Mouse (Mus musculus) liver, embryonic 12.5 days (tissue): ENCODE data around the gene Hoxd10. TPM values are rescaled to one million over a fixed set of nuclear protein-coding genes. Genes with fewer than 3 reads are reported as not detected.

Source experiments
- ATAC-seq: fragments of 200-750 bp; cut with Nextera tagmentation; 2 replicates; pipeline ENCODE4 v1.8.0; 2017; ENCODE audit warnings: moderate number of reproducible peaks, mild to moderate bottlenecking, moderate library complexity
- H3K27ac ChIP-seq: fragments of 300-500 bp; sonication (generic); 2 replicates; pipeline ENCODE4 v1.5.1; 2016; ENCODE audit warnings: mild to moderate bottlenecking
- H3K27me3 ChIP-seq: fragments of 300-500 bp; sonication (generic); replicated peaks from 2 replicates; pipeline ENCODE4 v1.6.1; 2016; ENCODE audit warnings: mild to moderate bottlenecking, moderate library complexity
- H3K36me3 ChIP-seq: fragments of 300-500 bp; sonication (generic); 2 replicates; pipeline ENCODE4 v1.6.1; 2016; ENCODE audit warnings: mild to moderate bottlenecking, moderate library complexity
- H3K4me1 ChIP-seq: fragments of 300-500 bp; sonication (generic); 2 replicates; pipeline ENCODE4 v1.6.1; 2016
- H3K4me2 ChIP-seq: fragments of 300-500 bp; sonication (generic); 2 replicates; pipeline ENCODE4 v1.6.1; 2016; ENCODE audit warnings: mild to moderate bottlenecking, moderate library complexity
- H3K4me3 ChIP-seq: fragments of 300-500 bp; sonication (generic); 2 replicates; pipeline ENCODE4 v1.5.1; 2016; ENCODE audit warnings: mild to moderate bottlenecking, moderate library complexity
- H3K9ac ChIP-seq: fragments of 300-500 bp; sonication (generic); 2 replicates; pipeline ENCODE4 v1.6.1; 2016; ENCODE audit warnings: mild to moderate bottlenecking, moderate library complexity
- H3K9me3 ChIP-seq: fragments of 300-500 bp; sonication (generic); replicated peaks from 2 replicates; pipeline ENCODE4 v1.6.1; 2016; ENCODE audit warnings: mild to moderate bottlenecking, moderate library complexity
- WGBS: fragments of 180-500 bp; shearing (Covaris S2); methylation state at CpG from one replicate; pipeline ENCODE4 v1.1.7; 2016; ENCODE audit not compliant: insufficient replicate concordance; 5-methylcytosine and 5-hydroxymethylcytosine counted together
- polyA plus RNA-seq: library from polyadenylated mRNA; unstranded; fragments of >200 nt; fragmentation: Nextera tagmentation; extraction: Ambion mirVana; gene quantifications from 2 replicates; pipeline ENCODE4 v1.2.1, GENCODE M21; 2016

Hoxd10 gene
- polyA plus RNA-seq, 1 experiment from 2014 or later = not detected

DNA sequence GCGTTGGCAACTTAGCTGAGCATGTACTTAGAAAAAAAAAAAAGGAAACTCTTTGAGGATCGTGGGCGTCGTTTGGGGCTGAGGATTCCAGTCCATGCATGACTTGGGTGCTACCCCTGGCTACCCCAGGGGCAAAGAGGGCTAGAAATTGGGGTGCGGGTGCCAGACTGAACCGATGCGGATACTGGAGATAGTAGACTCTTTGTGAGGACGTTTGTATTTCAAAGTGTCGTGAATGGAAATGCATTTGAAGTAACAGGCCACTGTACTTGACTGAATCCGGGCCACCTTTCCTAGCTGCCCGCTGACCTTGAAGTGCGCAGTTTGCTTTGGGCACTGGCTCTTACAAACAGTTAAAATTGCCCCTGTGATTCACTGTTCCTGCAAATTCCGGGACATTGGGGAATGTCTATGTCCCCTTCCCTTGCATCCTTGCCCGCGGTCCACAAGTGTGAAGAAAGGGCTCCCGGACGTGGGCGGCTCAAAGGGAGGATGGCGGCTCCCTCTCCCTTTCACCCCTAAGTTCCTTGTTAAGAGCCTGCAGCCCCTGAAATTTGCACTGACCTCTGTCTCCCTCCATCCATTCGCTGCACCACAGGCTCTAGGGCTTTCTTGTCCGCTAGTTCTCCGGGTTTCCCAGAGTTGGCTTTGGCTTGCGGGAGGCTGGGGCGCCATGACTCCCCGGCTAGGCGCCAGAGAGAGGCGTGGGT, 4.6 kb upstream of the Hoxd10 start:
- WGBS = 2% methylated on average over 27 of the region's 27 CpGs
- Histone ChIP-seq H3K9ac (no peak overlapping the region), H3K27me3 (peaks cover 94% of the 10 kb centered on the region), H3K36me3 (no peaks in the 10 kb centered on the region), H3K4me1 (peaks cover 8% of the 10 kb centered on the region), H3K9me3 (no peaks in the 10 kb centered on the region), H3K4me2 (no peak overlapping the region), H3K4me3 (no peak overlapping the region), H3K27ac (no peak overlapping the region)
- no peak for ATAC-seq

DNA sequence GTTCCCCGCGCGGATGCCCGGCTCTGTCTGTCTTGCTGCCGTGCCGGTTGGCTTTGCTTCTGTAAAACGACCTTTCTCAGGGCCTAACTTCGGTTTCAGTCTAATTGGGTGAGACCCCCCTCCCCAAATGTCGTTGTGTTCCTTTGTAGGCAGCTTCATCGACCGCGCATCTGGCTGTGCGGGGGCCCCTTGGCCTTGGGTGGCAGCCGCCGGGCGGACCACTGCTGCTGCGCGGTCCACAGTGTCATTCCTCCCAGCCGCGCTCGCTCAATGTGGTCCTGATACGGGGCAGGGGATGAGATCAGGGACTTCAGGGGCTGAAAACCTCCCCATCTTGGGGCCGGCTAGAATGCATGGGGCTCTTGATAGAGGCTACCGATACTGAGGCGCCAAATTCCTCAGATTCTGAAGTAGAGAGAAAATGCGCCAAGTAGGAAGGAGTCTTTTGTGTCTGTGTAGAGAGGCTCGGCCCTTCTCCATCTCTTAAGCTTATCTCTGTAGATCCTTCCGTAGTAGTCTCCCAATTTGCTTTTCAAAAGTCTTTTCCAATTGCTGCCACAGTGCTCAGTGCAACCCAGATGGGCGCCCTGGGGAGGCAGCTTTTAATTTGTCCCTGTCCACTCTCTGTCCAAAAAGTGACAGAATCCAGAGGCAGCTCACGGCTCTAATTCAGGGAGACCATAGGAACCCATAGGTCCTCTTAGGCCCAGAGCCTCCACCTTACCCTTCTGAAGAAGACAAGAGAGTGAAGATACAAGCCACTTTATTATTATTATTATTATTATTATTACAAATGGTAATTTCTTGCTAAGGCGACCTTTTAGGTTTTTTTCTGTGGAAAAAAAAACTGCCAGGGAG, 3.8 kb upstream of the Hoxd10 start:
- Histone ChIP-seq H3K4me1 (peaks cover under 1% of the 10 kb centered on the region; the same call in 1 of the 2 replicates), H3K27me3 (peaks cover 94% of the 10 kb centered on the region), H3K4me2 (no peak overlapping the region), H3K4me3 (no peak overlapping the region), H3K9ac (no peak overlapping the region), H3K27ac (no peak overlapping the region), H3K9me3 (no peaks in the 10 kb centered on the region), H3K36me3 (no peaks in the 10 kb centered on the region)
- 2% methylated on average over 31 of the region's 31 CpGs for WGBS
- ATAC-seq = no peak

DNA sequence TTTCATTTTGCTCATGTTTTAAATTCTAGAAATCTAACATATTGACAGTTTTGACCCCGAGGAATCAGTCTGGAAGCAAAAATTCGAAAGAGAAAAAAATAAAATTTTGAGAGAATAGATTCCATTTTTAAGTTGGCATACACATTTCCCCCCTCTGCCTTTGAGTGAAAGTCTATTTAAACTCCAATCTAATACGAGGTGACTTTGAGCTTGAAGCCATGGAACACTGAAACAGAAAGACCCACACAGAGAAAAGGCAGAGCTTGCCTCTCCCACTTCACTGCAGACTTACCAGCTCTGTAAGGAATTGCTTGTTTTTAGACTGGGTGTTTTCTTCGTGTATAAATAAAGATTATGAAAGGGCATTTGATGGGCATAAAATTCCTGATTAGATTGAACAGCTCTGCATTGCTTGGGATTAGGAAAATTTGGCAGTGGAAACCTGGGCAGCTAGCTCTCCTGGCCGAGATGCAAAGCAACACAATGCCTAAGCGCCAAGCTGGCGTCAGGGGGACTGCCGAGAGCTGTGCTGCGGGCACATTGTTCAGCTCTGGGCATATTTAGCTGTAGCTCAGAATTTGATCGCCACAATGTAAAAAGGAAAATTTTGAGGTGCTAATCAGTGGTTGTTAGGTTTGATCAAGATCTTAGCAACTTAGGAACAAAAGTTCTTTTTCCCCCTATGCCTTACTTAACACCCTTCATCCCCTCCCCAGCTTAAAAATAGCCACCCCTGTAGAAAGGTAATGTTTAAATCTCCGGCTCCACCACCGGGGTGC, 2.7 kb upstream of the Hoxd10 start:
- Histone ChIP-seq H3K4me3 (no peak overlapping the region), H3K4me1 (no peaks in the 10 kb centered on the region), H3K27ac (no peak overlapping the region), H3K9ac (no peak overlapping the region), H3K36me3 (no peaks in the 10 kb centered on the region), H3K27me3 (peaks cover 94% of the 10 kb centered on the region), H3K4me2 (no peak overlapping the region), H3K9me3 (no peaks in the 10 kb centered on the region)
- ATAC-seq = no peak
- 5% methylated on average over 12 of the region's 12 CpGs for WGBS

DNA sequence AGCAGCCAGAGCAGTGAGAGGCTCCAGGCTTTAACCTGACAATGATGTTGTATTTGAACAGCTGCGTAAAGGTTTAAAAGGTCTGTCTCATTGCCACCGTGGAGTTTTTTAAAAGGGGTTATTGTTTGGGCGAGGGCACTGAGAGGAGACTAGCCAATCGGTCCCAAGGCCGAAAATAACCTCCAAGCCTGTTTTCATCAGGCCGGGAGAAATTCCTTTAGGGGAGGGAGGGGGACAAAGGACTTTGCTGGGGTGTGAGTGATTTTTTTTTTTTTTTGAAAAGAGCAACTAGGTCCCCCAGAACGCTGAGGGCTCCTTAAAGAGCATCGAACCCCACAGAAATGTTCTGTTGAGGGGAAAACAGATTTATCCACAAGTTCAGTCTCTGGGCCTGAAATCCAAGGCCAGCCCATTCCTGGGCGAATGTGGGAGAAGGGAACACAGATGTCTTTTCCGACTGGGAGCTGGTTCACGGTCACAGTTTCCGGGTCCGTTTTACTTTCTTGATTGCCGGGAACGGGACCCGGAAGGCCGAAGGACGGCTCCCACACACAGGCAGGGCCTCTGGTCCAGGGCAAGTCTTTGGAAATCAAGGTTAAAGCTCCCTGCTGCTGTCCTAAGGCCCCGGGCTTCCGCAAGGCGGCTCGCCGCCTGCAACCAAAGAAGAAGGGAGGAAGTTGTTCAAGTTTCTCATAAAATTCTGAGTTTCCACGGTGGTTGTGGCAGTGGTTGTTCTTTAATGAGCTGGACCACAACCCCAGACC, 2.0 kb upstream of the Hoxd10 start:
- H3K9me3 ChIP-seq = no peaks in the 10 kb centered on the region
- no peaks in the 10 kb centered on the region for H3K4me1 ChIP-seq
- H3K27me3 ChIP-seq = peaks cover 94% of the 10 kb centered on the region
- H3K27ac ChIP-seq = no peak overlapping the region
- no peak overlapping the region for H3K4me2 ChIP-seq
- ATAC-seq = no peak
- H3K4me3 ChIP-seq = no peak overlapping the region
- no peaks in the 10 kb centered on the region for H3K36me3 ChIP-seq
- no peak overlapping the region for H3K9ac ChIP-seq
- WGBS = 2% methylated on average over 24 of the region's 24 CpGs

DNA sequence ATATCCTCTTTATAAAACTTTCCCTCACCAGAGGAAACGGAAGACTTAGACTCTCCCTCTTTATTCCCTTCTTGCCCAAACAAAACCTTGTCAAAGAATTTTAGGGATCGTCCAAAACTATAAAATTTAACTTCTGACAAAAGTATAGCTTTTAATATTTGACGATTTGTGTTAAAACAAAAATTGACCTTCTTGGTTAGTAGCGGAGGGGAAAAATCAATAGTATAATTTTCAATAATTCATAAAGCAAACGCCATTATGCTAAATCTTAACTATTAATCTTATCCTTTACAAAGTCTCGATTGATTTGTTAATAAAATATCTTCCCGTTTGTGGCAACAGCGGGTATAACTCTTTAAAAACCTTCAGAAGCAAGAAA, 1.4 kb upstream of the Hoxd10 start:
- no peak for ATAC-seq
- H3K27me3 ChIP-seq = peaks cover 94% of the 10 kb centered on the region
- H3K9ac ChIP-seq = no peak overlapping the region
- H3K4me3 ChIP-seq = no peak overlapping the region
- no peak overlapping the region for H3K27ac ChIP-seq
- H3K36me3 ChIP-seq = no peaks in the 10 kb centered on the region
- WGBS = 6% methylated on average over 8 of the region's 8 CpGs
- no peak overlapping the region for H3K4me2 ChIP-seq
- no peaks in the 10 kb centered on the region for H3K4me1 ChIP-seq
- no peaks in the 10 kb centered on the region for H3K9me3 ChIP-seq

DNA sequence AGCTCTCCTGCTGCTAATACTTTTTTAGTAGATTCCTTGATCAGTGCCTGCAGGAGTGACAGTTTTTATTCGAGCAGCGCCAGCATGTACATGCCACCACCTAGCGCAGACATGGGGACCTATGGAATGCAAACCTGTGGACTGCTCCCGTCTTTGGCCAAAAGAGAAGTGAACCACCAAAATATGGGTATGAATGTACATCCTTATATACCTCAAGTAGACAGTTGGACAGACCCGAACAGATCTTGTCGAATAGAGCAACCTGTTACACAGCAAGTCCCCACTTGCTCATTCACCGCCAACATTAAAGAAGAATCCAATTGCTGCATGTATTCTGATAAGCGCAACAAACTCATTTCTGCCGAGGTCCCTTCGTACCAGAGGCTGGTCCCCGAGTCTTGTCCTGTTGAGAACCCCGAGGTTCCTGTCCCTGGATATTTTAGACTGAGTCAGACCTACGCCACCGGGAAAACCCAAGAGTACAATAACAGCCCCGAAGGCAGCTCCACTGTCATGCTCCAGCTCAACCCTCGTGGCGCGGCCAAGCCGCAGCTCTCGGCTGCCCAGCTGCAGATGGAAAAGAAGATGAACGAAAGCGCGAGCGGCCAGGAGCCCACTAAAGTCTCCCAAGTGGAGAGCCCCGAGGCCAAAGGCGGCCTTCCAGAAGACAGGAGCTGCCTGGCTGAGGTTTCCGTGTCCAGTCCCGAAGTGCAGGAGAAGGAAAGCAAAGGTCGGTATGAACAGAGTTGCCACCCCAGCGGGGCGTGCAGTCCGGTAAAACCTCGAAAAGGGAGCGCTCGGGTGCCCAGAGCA, 477 bp downstream of the Hoxd10 start:
- WGBS = 5% methylated on average over 35 of the region's 35 CpGs
- ATAC-seq = no peak
- no peak overlapping the region for H3K27ac ChIP-seq
- H3K4me1 ChIP-seq = no peaks in the 10 kb centered on the region
- H3K9me3 ChIP-seq = no peaks in the 10 kb centered on the region
- no peak overlapping the region for H3K4me3 ChIP-seq
- H3K4me2 ChIP-seq = no peak overlapping the region
- H3K27me3 ChIP-seq = peaks cover 98% of the 10 kb centered on the region
- no peaks in the 10 kb centered on the region for H3K36me3 ChIP-seq
- H3K9ac ChIP-seq = no peak overlapping the region

DNA sequence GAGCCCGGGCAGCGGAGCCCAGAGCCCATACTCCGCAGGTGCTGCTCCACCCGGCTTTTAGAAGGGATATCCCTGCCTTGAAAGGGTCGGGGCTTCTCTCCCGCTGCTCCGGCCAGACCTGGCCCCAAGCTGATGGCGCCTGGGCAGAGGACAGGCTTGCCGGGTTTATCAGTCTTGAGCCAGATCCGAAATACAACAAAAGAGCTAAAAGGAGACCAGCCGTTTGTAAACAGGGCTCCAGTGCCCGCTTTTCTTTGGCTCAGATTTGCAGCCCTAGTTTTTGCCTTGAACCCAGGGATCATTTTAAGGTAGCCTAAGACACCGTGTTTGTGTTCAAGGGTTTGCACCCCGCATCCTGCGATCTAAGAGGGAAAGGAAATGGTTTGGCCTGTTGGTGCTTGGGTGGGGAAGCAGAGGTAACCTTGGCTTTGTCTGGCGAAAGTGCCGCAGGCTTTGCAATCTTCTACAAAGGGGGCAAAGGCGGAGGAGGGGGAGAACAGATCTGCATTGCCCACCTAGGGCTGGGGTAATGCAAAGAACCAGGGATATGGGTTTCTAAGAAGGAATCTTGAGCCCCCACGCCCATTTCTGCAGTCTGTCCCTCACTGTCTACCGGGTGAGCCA, 1.2 kb downstream of the Hoxd10 start:
- ATAC-seq = no peak
- Histone ChIP-seq H3K4me1 (peaks cover 2% of the 10 kb centered on the region; the same call in 1 of the 2 replicates), H3K4me2 (no peak overlapping the region), H3K9me3 (no peaks in the 10 kb centered on the region), H3K27me3 (peaks cover 98% of the 10 kb centered on the region), H3K27ac (no peak overlapping the region), H3K36me3 (no peaks in the 10 kb centered on the region), H3K9ac (no peak overlapping the region), H3K4me3 (no peak overlapping the region)
- 5% methylated on average over 20 of the region's 20 CpGs for WGBS

DNA sequence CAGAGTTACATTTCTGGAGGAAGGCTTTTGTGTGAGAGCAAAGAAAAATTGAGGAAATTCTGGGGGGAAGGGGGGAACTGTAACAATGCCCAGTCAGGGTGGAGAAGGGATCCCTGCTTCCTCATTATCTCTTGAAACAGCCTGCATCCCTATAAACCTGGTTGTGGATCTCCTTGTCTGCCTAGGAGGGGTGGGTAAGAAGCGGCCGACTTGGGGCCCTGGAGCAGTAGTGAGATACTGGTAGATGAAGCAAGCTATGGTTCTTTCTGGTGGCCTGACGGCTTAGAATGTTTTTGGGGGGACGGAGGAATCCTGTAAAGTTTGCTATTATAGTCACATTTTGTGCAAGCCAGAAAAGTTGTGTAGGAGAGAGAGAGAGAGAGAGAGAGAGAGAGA, 1.7 kb downstream of the Hoxd10 start:
- 9% methylated on average over 4 of the region's 4 CpGs for WGBS
- Histone ChIP-seq H3K27me3 (peaks cover 98% of the 10 kb centered on the region), H3K4me3 (no peak overlapping the region), H3K9me3 (no peaks in the 10 kb centered on the region), H3K27ac (no peak overlapping the region), H3K36me3 (no peaks in the 10 kb centered on the region), H3K9ac (no peak overlapping the region), H3K4me2 (no peak overlapping the region), H3K4me1 (peaks cover 7% of the 10 kb centered on the region; the same call in 1 of the 2 replicates)
- ATAC-seq = no peak

DNA sequence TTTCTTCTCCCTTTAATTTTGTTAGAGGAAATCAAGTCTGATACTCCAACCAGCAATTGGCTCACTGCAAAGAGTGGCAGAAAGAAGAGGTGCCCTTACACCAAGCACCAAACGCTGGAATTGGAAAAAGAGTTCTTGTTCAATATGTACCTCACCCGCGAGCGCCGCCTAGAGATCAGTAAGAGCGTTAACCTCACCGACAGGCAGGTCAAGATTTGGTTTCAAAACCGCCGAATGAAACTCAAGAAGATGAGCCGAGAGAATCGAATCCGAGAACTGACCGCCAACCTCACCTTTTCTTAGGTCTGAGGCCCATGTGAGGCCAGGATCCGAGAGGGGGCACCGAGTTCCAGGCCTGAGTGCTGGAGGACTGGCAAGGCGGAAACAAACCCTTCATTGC, 2.3 kb downstream of the Hoxd10 start:
- H3K9ac ChIP-seq = no peak overlapping the region
- WGBS = 2% methylated on average over 16 of the region's 16 CpGs

DNA sequence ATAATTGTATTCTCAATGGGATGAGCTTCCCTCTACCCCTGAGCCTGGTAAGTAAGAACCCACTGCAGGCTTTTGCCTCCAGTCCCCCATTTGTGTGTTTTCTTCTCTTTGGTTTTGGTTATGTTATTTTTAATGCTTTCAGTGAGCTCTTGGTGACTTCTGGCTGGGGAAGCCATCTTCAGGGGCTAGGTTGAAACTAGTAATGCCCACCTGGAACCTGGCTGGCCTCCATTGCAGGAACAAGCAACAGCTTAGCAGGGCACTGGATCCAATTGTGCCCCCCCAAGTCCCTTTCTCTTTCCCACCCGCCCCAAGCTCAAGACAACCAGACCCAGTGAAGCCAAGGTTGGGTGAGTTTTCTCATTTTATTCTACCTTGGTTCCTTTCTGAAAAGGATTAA, 3.7 kb downstream of the Hoxd10 start:
- Histone ChIP-seq H3K27me3 (peaks cover 99% of the 10 kb centered on the region), H3K9me3 (no peaks in the 10 kb centered on the region), H3K4me2 (no peak overlapping the region), H3K36me3 (no peaks in the 10 kb centered on the region), H3K4me3 (no peak overlapping the region), H3K4me1 (peaks cover 9% of the 10 kb centered on the region; the same call in 1 of the 2 replicates), H3K27ac (no peak overlapping the region), H3K9ac (no peak overlapping the region)
- no peak for ATAC-seq
- 5% methylated on average over 1 of the region's 1 CpGs for WGBS

More for the DNA sequence above, 2.3 kb downstream of the Hoxd10 start:
- no peak overlapping the region for H3K4me3 ChIP-seq
- H3K9me3 ChIP-seq = no peaks in the 10 kb centered on the region
- no peaks in the 10 kb centered on the region for H3K36me3 ChIP-seq
- no peak overlapping the region for H3K27ac ChIP-seq
- H3K4me1 ChIP-seq = peaks cover 9% of the 10 kb centered on the region; the same call in 1 of the 2 replicates
- no peak overlapping the region for H3K4me2 ChIP-seq
- H3K27me3 ChIP-seq = peaks cover 98% of the 10 kb centered on the region
- no peak for ATAC-seq
